Mouse (Mus musculus) MEL (cell line): Measurements from ENCODE around the gene Elovl3. TPM values are rescaled to one million over a fixed set of nuclear protein-coding genes. Genes with fewer than 3 reads are reported as not detected.

Source experiments
- DNase-seq: peaks from one replicate; pipeline ENCODE4 v3.0.0; 2011; ENCODE audit warnings: low read depth, low spot score
- H3K27ac ChIP-seq: 2 replicates; pipeline ENCODE4 v1.5.1; 2012; ENCODE audit warnings: low read depth, mild to moderate bottlenecking, control low read depth, low read length, moderate library complexity; ENCODE audit not compliant: control insufficient read depth
- H3K27me3 ChIP-seq, 2 experiments: fragments of 150-350 bp in 1 of 2; sonication (generic) in 1 of 2; 2 replicates each; pipeline ENCODE4 v1.6.1; 2012; ENCODE audit warnings: low read length in 2 of 2, mild to moderate bottlenecking in 2 of 2, improper control_type of control experiment in 1 of 2, moderate library complexity in 1 of 2; ENCODE audit not compliant: insufficient read depth in 2 of 2, control insufficient read depth in 1 of 2
- H3K36me3 ChIP-seq, 2 experiments: 2 replicates each; pipeline ENCODE4 v1.6.1; 2012 to 2014; ENCODE audit warnings: low read length in 2 of 2, improper control_type of control experiment in 1 of 2, inconsistent platforms in 1 of 2, mild to moderate bottlenecking in 1 of 2; ENCODE audit not compliant: insufficient read depth in 2 of 2, control insufficient read depth in 1 of 2
- H3K4me1 ChIP-seq, 2 experiments: fragments of 150-350 bp in 1 of 2; sonication (generic) in 1 of 2; 2 replicates each; pipeline ENCODE4 v1.6.1; 2012; ENCODE audit warnings: low read length in 2 of 2, improper control_type of control experiment in 1 of 2, mild to moderate bottlenecking in 1 of 2; ENCODE audit not compliant: insufficient read depth in 2 of 2, control insufficient read depth in 1 of 2
- H3K4me3 ChIP-seq, 2 experiments: fragments of 150-350 bp in 1 of 2; sonication (generic) in 1 of 2; 2 replicates each; pipeline ENCODE4 v1.5.1; 2012; ENCODE audit warnings: low read depth in 2 of 2, low read length in 2 of 2, mild to moderate bottlenecking in 2 of 2, moderate library complexity in 2 of 2, control low read depth in 1 of 2, improper control_type of control experiment in 1 of 2; ENCODE audit not compliant: control insufficient read depth in 1 of 2, insufficient read depth in 1 of 2
- H3K79me2 ChIP-seq: 2 replicates; pipeline ENCODE4 v1.6.1; 2012; ENCODE audit warnings: mild to moderate bottlenecking, low read length, moderate library complexity; ENCODE audit not compliant: control insufficient read depth, poor library complexity, insufficient read depth
- H3K9ac ChIP-seq: 2 replicates; pipeline ENCODE4 v1.6.1; 2012; ENCODE audit warnings: low read depth, mild to moderate bottlenecking, control low read depth, low read length, moderate library complexity; ENCODE audit not compliant: control insufficient read depth, poor library complexity, severe bottlenecking
- H3K9me3 ChIP-seq: fragments of 150-350 bp; sonication (generic); replicated peaks from 2 replicates; pipeline ENCODE4 v1.6.1; 2012; ENCODE audit warnings: mild to moderate bottlenecking, low read length, improper control_type of control experiment, moderate library complexity; ENCODE audit not compliant: insufficient read depth
- CHD1 ChIP-seq: IDR thresholded peaks from 2 replicates; pipeline ENCODE4 v1.6.1; 2012; ENCODE audit warnings: low read depth, mild to moderate bottlenecking, inconsistent platforms, low read length, improper control_type of control experiment
- CHD2 ChIP-seq: IDR thresholded peaks from 2 replicates; pipeline ENCODE4 v1.6.1; 2011; ENCODE audit warnings: low read length, improper control_type of control experiment
- CTCF ChIP-seq, 3 experiments: IDR thresholded peaks in 2 of 3; conservative IDR thresholded peaks in 1 of 3; 2 replicates each; pipeline ENCODE4 v1.5.1; 2011 to 2012; ENCODE audit warnings: low read length in 3 of 3, low read depth in 2 of 3, mild to moderate bottlenecking in 2 of 3, improper control_type of control experiment in 1 of 3, inconsistent platforms in 1 of 3, mixed read lengths in 1 of 3, moderate library complexity in 1 of 3; ENCODE audit not compliant: control insufficient read depth in 1 of 3, insufficient read depth in 1 of 3, poor library complexity in 1 of 3, severe bottlenecking in 1 of 3
- ELF1 ChIP-seq: IDR thresholded peaks from 2 replicates; pipeline ENCODE4 v1.6.1; 2014; ENCODE audit warnings: low read depth, mild to moderate bottlenecking, inconsistent platforms, low read length, improper control_type of control experiment, moderate library complexity
- EP300 ChIP-seq, 2 experiments: IDR thresholded peaks; 2 replicates each; pipeline ENCODE4 v1.6.1; 2011; ENCODE audit warnings: improper control_type of control experiment in 2 of 2, low read length in 2 of 2, low read depth in 1 of 2, mild to moderate bottlenecking in 1 of 2
- GABPA ChIP-seq: IDR thresholded peaks from 2 replicates; pipeline ENCODE4 v1.6.1; 2012; ENCODE audit warnings: low read depth, mild to moderate bottlenecking, inconsistent platforms, low read length, improper control_type of control experiment, moderate library complexity
- GATA1 ChIP-seq: IDR thresholded peaks from 2 replicates; pipeline ENCODE4 v1.6.1; 2011; ENCODE audit warnings: low read depth, low read length, improper control_type of control experiment
- JUND ChIP-seq: IDR thresholded peaks from 2 replicates; pipeline ENCODE4 v1.6.1; 2011; ENCODE audit warnings: low read depth, mild to moderate bottlenecking, improper control_type of control experiment, low read length
- MYB ChIP-seq: IDR thresholded peaks from 2 replicates; pipeline ENCODE4 v1.6.1; 2011; ENCODE audit warnings: mild to moderate bottlenecking, low read depth, low read length, improper control_type of control experiment
- NELFE ChIP-seq: IDR thresholded peaks from 2 replicates; pipeline ENCODE4 v1.6.1; 2011; ENCODE audit warnings: low read depth, low read length, improper control_type of control experiment
- NRF1 ChIP-seq: IDR thresholded peaks from 2 replicates; pipeline ENCODE4 v1.6.1; 2014; ENCODE audit warnings: low read depth, mild to moderate bottlenecking, inconsistent platforms, low read length, improper control_type of control experiment, moderate library complexity; ENCODE audit not compliant: poor library complexity, insufficient read depth, severe bottlenecking
- POLR2AphosphoS2 ChIP-seq: IDR thresholded peaks from 2 replicates; pipeline ENCODE4 v1.6.1; 2011; ENCODE audit warnings: low read length, improper control_type of control experiment
- POLR2AphosphoS5 ChIP-seq: IDR thresholded peaks from 2 replicates; pipeline ENCODE4 v1.6.1; 2012; ENCODE audit warnings: low read depth, borderline replicate concordance, mild to moderate bottlenecking, inconsistent platforms, low read length, moderate library complexity, mixed read lengths
- RAD21 ChIP-seq: IDR thresholded peaks from 2 replicates; pipeline ENCODE4 v1.6.1; 2011; ENCODE audit warnings: mild to moderate bottlenecking, low read depth, low read length, improper control_type of control experiment
- SIN3A ChIP-seq: IDR thresholded peaks from 2 replicates; pipeline ENCODE4 v1.6.1; 2012; ENCODE audit warnings: low read length, improper control_type of control experiment, inconsistent platforms
- SMC3 ChIP-seq: IDR thresholded peaks from 2 replicates; pipeline ENCODE4 v1.6.1; 2011; ENCODE audit warnings: low read depth, low read length, improper control_type of control experiment
- TAL1 ChIP-seq: IDR thresholded peaks from 2 replicates; pipeline ENCODE4 v1.6.1; 2012; ENCODE audit warnings: mild to moderate bottlenecking, inconsistent platforms, low read length, moderate library complexity, mixed read lengths
- TBP ChIP-seq: IDR thresholded peaks from 2 replicates; pipeline ENCODE4 v1.8.0; 2011; ENCODE audit warnings: low read depth, low read length, improper control_type of control experiment
- UBTF ChIP-seq: IDR thresholded peaks from 2 replicates; pipeline ENCODE4 v1.6.1; 2012; ENCODE audit warnings: low read depth, mild to moderate bottlenecking, inconsistent platforms, low read length, improper control_type of control experiment, moderate library complexity, borderline replicate concordance; ENCODE audit not compliant: insufficient read depth
- USF2 ChIP-seq, 2 experiments: IDR thresholded peaks; 2 replicates each; pipeline ENCODE4 v1.6.1; 2011 to 2012; ENCODE audit warnings: improper control_type of control experiment in 2 of 2, low read length in 2 of 2, borderline replicate concordance in 1 of 2, inconsistent platforms in 1 of 2, low read depth in 1 of 2, mild to moderate bottlenecking in 1 of 2; ENCODE audit not compliant: insufficient read depth in 1 of 2
- ZC3H11A ChIP-seq: IDR thresholded peaks from 2 replicates; pipeline ENCODE4 v1.6.1; 2012; ENCODE audit warnings: low read depth, mild to moderate bottlenecking, inconsistent platforms, low read length, improper control_type of control experiment
- ZKSCAN1 ChIP-seq: IDR thresholded peaks from 2 replicates; pipeline ENCODE4 v1.6.1; 2012; ENCODE audit warnings: low read depth, mild to moderate bottlenecking, inconsistent platforms, low read length, improper control_type of control experiment, moderate library complexity
- ZMIZ1 ChIP-seq: IDR thresholded peaks from 2 replicates; pipeline ENCODE4 v1.6.1; 2012; ENCODE audit warnings: low read depth, mild to moderate bottlenecking, inconsistent platforms, low read length, improper control_type of control experiment, moderate library complexity
- polyA plus RNA-seq, 2 experiments: library from polyadenylated mRNA; stranded (reverse) in 1 of 2; unstranded in 1 of 2; fragments of >175 nt in 1 of 2; fragments of >200 nt in 1 of 2; gene quantifications; 2 replicates each; pipeline versions ENCODE4 v1.2.1 to v1.2.4; 2012; ENCODE audit warnings: low replicate concordance in 2 of 2, low read depth in 1 of 2; ENCODE audit not compliant: insufficient read length in 2 of 2, insufficient read depth in 1 of 2, missing spikeins in 1 of 2
- total RNA-seq: library from RNA; depleted of rRNA; stranded (reverse); fragments of 300-350 nt; gene quantifications from 2 replicates; pipeline ENCODE4 v1.2.3, GENCODE M21; 2012

Gene Elovl3
- total and polyA plus RNA-seq, 3 experiments = 1.2 to 2.3 TPM; not detected in 1

DNA sequence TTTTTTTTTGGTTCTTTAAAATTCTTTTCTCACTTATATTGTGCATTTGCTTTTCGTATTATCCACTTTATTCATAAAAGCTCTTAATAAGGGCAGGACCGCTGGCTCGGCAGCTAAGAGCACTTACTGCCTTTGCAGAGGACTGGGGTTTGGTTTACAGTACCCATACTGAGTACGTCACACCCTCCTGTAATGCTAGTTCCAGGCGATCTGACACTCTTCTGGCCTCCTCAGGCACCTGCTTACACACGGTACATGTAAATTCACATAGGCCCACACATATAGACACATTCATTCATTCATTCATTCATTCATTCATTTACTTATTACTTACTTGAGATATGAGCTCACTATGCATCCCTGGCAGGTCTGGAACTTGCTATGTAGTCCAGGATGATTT is 10.8 kb upstream of the Elovl3 start:
- H3K9ac ChIP-seq = no peak overlapping the region
- H3K4me3 ChIP-seq = no peak overlapping the region
- peaks cover 2 to 5% of the 10 kb centered on the region in 2 experiments; a peak in 2 of 4 replicates for H3K27me3 ChIP-seq
- peaks cover 5 to 6% of the 10 kb centered on the region in 2 experiments; a peak in 3 of 4 replicates for H3K4me1 ChIP-seq
- no peaks in the 10 kb centered on the region for H3K79me2 ChIP-seq
- TF ChIP-seq RAD21 (no peak), SMC3 (no peak), TBP (no peak), ZMIZ1 (no peak), USF2 (IDR thresholded peaks at IDR 0.05; ENCODE audit: borderline replicate concordance in 1 of 2, insufficient read depth in 1 of 2, low read depth in 1 of 2, low read length in 2 of 2) (no peak), CHD2 (no peak), ELF1 (no peak), UBTF (no peak), ZC3H11A (no peak), JUND (no peak), CHD1 (no peak)
- no peaks in the 10 kb centered on the region for H3K9me3 ChIP-seq
- no peak overlapping the region for H3K27ac ChIP-seq
- peaks cover 0 to 2% of the 10 kb centered on the region in 2 experiments; a peak in 2 of 4 replicates for H3K36me3 ChIP-seq
- DNase-seq = no peak

DNA sequence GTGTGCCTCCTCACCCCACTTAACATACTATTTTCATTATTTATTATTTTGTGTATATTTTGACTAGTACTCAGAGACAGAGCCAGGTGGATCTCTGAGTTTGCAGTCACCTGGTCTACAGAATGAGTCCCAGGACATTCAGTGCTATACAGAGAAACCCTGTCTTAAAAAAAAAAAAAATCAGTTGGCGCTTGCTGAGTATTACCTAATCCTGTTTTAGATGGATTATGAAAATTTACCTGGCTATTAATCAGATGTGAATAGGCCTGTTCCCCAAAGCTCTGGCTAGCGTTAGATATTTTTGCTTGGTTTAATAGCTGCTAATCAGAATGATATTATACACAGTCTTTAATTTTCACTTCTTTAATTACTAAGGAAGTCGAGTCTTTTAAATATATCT is 7.8 kb upstream of the Elovl3 start:
- no peaks in the 10 kb centered on the region for H3K79me2 ChIP-seq
- H3K27ac ChIP-seq = no peak overlapping the region
- peaks cover 2 to 4% of the 10 kb centered on the region in 2 experiments; a peak in 2 of 4 replicates for H3K27me3 ChIP-seq
- no peak for DNase-seq
- no peak for TF ChIP-seq ZKSCAN1
- TF ChIP-seq NRF1 = no peak
- no peak for TF ChIP-seq RAD21
- no peak for TF ChIP-seq POLR2AphosphoS2
- no peak for TF ChIP-seq CHD2
- no peak for TF ChIP-seq UBTF
- no peak for TF ChIP-seq EP300 (IDR thresholded peaks at IDR 0.05; ENCODE audit: low read depth in 1 of 2, low read length in 2 of 2)
- TF ChIP-seq CHD1 = no peak
- no peak for TF ChIP-seq ZMIZ1
- TF ChIP-seq TBP = no peak
- no peak for TF ChIP-seq TAL1
- TF ChIP-seq SIN3A = no peak
- no peak for TF ChIP-seq GATA1
- no peak for TF ChIP-seq MYB
- no peak for TF ChIP-seq CTCF (IDR thresholded peaks at IDR 0.05 in 2 of 3, conservative IDR thresholded peaks at IDR 0.05 in 1 of 3; ENCODE audit: control insufficient read depth in 1 of 3, insufficient read depth in 1 of 3, low read depth in 2 of 3, low read length in 3 of 3, poor library complexity in 1 of 3, severe bottlenecking in 1 of 3)
- TF ChIP-seq POLR2AphosphoS5 = no peak
- no peak for TF ChIP-seq NELFE
- no peak for TF ChIP-seq GABPA
- H3K9me3 ChIP-seq = no peaks in the 10 kb centered on the region
- H3K4me3 ChIP-seq = no peak overlapping the region
- H3K36me3 ChIP-seq = peaks cover 0 to 2% of the 10 kb centered on the region in 2 experiments; a peak in 2 of 4 replicates
- peaks cover 2 to 5% of the 10 kb centered on the region in 2 experiments; a peak in 3 of 4 replicates for H3K4me1 ChIP-seq
- no peak overlapping the region for H3K9ac ChIP-seq
